Mouse (Mus musculus): Measurements from ENCODE around the gene Aspdh.
A peak's percentile ranks its signal among the peaks of the same experiment; 100 is the strongest.

The Aspdh gene

DNA sequence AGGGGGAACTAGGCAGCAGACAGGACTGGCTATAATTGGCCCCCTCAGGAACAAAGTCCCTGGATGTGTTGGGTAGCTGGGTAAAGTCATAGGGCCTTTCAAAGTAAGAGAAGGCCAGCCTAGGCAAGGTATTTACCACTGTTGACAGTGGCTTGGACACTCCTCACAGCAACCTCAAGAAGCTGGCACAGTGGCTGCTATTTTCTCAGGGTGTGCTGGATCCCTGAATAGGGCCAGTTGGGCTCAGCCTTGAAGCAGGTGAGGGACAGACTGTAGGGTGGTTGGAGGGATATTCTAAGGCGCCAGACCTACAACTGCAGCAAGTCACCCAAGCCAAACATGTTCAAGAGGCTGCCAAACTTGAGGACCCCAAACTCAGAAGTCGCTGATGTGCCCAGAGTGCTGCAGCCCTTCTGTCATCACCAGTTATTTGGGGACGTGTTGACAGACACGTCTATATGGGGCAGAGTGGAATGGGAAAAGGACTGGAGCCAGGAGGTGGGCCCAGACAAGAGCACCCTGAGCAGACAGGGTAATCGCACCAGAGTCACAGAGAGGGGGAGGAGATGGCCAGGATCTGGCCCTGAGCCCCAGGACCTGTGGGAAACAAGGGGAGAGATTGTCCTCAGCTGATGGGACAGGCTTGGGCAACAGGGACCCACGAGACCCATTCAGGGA, 6.8 kb downstream of the Aspdh start:
- no peak for DNase-seq (ENCODE audit: extremely low spot score)

DNA sequence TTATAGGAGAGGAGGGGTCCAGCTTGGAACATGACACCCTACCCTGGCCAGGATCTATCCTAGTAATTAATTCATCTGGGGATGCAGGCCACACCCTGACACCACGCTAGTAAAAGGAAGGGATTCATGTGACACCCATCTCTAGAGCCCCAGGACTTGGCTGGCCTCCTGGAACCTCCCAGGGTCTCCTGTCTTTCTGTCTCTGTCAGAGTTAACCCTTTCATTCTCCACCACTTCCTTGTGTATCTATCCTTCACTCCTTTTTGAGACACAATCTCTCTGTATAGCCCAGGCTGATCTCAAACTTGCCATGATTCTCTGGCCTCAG, 7.3 kb downstream of the Aspdh start:
- DNase-seq (ENCODE audit: extremely low spot score), result no peak

DNA sequence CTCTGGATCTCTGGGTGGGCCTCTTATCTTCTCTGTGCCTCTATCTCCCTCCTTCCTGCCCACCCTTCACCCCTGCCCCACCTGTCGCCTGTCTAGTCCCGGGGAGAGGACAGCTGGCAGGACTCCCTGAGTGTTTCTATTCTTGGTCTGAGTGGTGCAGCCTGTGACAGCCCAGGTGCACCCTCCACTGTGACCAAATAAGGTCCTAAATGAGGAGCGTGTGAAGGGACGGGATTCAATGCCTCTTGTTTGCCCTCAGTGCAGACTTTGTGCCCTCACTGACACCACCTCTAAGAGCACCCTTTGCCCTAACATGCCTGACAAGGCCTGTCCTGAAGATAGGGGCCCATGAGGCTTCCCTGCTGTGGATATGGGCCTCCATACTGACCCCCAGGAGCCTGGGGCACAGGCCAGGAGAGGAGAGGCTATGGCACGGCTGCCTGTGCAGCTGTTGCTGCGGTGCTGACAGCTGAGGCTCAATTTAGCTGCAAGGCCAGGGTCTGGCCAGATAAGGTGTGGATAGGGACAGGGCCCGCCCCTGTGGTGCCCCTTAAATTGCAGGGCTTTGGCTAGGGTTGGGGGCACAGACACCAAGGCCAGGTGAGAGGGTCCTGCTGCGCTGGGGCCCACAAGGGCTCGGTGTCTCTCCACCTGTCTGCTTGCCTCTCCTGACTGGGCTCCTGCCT, 7.9 kb downstream of the Aspdh start:
- DNase-seq (ENCODE audit: extremely low spot score), result no peak

DNA sequence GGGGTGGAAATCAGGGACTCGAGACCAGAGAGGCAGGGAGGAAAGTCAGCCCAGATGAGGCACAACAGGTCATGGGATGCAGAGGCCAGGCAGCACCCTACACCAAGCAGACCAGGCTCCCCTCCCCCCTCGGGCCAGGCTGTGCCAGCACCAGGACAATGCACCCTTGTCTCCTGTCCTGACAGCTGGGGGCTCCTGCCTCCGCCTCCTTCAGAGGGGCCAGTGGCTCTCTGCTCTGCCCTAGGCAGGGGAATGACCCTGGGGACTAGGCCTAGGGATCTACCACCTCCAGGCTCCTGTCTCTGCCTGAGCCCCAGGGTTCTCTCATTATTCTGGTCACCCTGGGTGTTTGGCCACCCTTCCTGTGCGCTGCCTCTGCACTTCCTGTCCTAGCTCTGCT, 9.2 kb downstream of the Aspdh start:
- no peak for DNase-seq (ENCODE audit: extremely low spot score)

DNA sequence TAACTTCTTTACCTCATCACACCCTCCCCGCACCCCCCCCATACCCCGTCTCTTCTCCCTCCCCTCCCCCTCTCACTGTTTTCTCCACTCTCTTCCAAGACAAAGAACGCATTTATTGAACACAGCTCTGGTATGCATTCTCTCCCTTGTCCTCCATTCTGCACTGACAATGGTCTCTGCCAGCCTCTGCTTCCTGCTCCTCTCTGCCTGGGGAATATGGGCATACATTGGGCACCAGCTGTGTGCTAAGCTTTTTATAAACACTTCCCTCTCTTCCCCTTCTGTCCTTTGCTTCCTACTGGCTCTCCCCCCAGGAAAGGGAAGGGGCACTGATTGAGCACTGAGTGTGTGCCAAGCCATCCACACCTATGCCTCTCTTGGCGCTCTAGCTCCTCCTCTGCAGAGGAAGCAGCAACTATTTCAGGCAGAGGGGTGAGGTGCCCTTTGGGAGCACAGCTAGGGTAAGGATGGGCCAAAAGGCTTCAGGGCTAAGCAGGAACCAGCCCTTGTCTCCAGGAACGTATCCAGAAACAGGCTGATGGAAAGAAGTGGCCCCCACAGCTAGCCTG, 9.9 kb downstream of the Aspdh start:
- DNase-seq (ENCODE audit: extremely low spot score), result no peak

DNA sequence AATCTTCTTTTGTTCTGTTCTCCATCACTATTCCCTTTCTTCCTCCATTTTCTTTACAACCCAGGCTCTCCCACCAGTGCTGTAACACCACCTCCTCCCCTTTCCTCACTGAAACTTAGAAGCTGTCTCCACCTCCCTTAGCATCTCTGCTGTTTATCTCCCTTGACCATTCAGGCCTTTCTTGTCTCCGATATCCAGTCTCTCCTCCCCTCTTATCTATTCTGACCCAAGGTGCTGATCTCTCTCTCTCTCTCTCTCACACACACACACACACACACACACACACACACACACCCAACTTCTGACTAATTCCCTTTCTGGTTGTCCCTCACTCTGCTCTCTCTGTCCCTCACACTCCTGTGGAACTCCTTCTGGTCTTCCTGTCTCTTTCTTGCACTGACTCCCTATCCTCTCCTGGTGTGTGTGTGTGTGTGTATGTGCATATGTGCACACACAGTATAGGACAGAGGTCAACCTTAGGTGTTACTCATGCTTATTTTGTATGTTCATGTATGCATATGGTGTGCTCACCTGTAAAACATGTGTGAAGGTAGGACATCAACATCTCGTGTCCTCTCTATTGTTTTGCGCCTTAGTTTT, 17.7 kb downstream of the Aspdh start:
- no peak for DNase-seq (ENCODE audit: extremely low spot score)

DNA sequence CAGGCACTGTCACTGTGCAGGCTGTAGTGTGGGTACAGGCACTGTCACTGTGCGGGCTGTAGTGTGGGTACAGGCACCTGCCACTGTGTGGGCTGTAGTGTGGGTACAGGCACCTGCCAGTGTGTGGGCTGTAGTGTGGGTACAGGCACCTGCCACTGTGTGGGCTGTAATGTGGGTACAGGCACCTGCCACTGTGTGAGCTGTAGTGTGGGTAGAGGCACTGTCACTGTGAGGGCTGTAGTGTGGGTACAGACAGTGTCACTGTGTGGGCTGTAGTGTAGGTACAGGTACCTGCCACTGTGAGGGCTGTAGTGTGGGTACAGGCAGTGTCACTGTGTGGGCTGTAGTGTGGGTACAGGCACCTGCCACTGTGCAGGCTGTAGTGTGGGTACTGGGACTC, 18.9 kb downstream of the Aspdh start:
- no peak for DNase-seq (ENCODE audit: extremely low spot score)

DNA sequence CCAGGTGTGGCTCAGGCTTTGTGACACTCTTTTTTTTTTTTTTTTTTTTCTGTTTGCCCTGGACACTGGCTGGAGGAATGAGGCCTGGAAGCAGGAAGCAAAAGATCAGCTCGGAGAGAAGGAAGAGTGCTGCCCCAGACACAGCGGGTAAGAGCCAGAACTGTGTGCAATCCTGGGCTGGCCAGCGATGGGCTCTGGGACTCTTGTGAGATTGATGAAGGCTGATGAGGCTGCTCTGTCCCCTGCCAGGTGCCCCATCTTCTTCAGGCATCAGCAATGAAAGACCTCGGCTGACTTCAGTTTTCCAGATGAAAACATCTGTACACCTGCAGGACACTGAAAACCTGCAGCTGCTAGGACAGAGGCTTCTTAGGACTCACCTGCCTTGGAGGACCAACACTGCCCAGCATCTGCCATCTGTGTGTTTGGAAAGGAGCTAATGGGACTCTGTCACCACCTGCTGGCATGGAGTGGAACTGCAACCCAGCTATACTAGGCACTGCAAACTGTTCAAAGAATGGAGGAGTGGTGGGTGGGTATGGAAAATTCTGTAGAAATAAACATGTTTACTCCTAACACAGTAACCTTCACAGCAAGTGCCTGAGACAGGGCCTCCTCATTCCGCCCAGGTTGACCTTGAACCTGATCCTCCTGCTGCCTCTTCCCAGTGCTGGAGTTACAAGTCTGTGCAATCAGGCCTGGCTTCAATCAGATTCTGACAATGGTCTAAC, 19.8 kb downstream of the Aspdh start:
- DNase-seq (ENCODE audit: extremely low spot score), result peak; percentile 77

DNA sequence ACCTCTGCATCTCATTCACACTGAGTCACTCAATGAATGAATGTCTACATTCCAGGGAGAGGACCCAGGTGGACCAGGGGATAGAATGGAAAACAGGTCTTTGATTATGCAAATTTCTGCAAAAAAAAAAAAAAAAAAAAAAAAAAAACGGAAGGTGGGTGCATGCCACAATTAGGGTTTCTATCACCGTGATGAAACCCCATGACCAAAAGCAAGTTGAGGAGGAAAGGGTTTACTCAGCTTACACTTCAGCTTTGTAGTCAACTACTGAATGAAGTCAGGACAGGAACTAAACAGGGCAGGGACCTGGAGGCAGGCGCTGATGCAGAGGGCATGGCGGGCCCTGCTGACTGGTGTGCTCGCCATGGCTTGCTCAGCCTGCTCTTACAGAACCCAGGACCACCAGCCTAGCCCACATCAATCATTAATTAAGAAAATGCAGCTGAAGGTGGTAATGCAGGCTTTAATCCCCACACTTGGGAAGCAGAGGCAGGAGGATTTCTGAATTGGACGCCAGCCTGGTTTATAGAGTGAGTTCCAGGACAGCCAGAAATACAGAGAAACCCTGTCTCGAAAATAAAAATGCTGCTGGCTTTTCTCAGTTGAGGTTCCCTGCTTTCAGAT, 20.5 kb downstream of the Aspdh start:
- no peak for DNase-seq (ENCODE audit: extremely low spot score)

DNA sequence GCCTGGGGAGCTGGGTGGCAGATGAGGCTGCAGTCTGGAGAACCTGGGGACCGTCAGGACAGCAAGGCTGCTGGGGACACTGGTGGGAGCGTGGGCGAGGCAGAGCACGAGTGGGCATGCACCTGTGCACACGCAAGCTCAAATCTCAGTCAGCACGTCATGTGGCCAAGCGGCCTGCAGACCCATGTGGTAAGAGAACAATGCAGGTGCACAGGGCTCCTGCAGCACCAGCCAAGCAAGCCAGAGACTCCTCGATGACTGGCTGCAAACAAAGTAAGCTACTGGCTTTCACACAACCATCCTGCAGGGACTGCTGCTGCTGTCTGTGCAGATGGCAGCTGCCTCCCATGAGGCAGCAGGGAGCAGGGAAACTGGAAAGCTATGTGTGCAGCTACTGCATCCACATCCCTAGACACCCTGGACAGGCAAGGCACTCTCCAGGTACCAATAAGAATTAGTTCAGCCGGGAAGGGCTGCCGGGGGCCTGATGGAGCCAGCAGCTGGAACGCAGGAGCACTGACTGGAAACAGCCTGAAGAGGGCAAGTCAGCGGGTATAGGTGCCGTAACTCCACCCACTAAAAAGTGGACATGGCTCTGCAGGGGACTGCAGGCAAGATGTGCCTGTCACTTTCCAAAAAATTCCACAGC, 21.9 kb downstream of the Aspdh start:
- DNase-seq (ENCODE audit: extremely low spot score), result no peak

DNA sequence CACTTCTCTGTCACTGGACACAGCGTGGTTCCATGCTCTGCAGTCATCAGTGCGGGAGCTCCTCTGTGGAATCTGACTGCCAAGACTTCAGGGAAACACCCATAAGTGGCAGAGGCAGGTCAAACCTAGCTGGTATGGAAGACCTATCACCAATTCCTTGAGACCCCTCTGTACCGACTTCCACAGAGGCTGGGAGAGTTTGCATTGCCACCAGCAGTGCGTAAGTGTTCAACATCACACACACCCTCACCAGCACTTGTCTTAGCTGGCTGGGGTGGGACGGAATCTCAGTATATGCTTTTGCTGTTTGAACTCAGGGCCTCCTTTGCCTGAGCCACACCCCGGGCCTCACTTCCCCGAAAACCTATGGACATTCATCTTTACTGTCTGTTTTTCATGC, 22.7 kb downstream of the Aspdh start:
- DNase-seq (ENCODE audit: extremely low spot score), result no peak

DNA sequence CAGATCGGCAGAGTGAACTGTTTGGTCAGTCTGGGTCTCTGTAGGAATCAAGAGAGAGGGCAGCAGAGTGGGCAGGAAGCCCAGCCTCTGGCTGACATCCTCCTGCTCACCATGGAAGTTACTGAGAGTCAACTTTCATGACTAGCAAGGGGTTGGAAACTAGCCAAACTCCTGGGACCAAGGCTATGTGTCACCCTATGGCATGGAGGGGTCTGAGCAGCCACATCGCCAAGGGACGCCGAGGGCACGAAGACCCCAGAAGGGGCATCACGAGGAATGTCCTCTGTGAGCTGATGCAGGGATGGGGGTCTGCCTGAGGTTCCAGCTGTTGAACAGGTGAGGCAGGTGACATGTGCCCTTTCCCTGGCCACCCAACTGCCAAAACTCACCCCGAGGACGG, 23.4 kb downstream of the Aspdh start:
- no peak for DNase-seq (ENCODE audit: extremely low spot score)

DNA sequence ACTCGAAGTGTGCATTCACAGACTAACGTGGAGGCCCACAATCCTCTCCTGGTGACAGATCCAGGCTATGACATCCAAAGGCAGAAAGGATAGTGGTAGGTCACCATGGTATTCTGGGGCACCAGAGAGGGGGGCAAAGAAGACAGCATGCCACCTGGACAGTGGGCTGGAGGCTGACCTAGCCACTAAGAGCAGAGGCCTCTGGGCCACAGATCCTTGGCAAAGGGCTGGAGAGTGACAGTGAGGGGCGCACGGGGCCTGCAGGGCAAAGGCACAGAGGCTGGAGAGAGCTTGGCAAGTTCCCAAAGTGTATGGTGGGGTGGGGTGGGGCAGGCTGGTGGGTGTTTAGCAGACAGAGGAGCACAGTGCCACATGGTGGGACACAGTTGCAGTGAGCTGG, 25.1 kb downstream of the Aspdh start:
- DNase-seq (ENCODE audit: extremely low spot score), result no peak

DNA sequence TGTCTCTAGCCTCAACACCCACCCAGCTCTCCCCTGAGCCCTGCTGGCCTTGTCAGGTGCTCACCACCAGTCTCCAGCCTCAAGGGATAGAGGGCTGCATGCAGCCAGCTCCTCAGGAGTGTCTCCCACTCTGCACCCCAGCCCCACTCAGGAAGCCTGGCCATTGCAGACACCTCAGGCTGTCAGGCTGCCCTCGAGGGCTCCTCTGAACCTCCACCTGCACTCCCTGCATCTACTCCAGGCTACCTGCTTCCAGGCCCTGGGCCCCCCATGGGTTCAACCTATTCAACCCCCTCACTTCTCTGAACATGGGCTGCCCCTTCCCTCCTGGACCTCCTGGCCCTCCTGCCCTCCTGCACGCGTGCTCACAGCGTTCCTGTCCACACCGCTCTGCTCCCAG, 26.2 kb downstream of the Aspdh start:
- no peak for DNase-seq (ENCODE audit: extremely low spot score)

DNA sequence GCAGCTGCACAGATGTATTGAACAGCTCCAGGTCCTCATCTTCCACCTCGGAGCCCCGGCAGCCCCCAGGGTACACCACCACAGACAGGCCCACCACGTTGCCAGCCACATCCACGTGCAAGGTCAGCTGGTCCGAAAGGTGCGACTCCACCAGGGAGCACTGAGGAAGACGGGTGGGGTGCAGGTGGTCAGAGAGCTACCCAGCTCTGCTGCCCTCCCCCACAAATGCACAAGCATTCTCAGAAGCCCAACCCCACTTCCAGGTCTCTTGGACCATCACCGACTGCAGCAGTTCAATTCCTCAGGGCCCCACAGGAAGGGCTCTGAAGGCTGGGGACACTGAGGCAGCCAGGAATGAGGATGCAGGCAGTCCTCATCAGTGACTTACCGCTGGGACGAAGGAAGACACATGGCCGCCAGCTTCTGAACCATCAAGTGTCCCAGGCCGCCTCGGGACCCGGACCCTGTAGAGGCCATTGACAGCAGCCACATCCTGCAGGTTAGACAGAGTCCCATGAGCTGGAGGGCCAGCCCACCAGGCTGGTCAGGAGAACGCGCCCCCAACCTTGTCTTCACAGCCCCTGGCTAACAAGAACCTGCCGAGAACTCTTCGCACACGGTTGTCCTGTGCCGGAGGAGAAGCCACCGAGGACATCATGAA, 27.1 kb downstream of the Aspdh start:
- no peak for DNase-seq (ENCODE audit: extremely low spot score)

DNA sequence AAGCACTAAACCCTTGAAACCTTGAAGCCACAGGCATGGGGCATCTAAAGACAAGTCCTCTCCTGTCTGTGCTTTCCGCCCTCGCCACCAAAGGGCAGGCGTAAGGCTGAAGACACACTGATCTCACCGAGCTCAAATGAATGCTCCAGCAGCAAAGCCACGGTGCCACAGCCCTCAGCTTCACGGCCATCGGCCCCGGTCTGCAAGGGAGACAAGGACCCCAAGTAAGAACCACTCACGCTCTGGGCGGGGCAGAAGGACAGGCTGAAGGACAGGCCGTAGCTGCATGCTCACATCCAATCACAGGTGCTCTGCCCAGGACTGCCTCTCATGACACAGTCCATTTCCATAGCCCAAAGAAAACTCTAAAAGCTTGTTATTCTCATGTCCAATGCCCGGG, 29.5 kb downstream of the Aspdh start:
- no peak for DNase-seq (ENCODE audit: extremely low spot score)

DNA sequence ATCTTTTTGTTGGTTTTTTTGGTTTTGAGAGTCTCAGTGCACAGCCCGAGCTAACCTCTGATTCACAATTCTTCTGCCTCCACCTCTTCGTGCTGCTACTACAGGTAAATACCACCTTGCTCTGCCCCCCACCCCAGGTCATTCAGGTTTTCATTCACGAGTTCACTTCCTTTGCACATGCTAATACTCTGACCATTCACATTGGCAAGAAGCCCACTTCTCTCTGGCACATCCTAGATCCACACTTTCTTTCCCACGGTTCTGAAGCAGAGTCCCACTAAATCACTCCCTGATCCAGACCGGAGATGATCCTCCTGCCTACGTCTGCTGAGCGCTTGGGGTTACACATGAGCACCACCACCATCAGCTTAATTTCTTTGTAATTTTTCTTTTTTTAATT, 29.9 kb downstream of the Aspdh start:
- no peak for DNase-seq (ENCODE audit: extremely low spot score)

DNA sequence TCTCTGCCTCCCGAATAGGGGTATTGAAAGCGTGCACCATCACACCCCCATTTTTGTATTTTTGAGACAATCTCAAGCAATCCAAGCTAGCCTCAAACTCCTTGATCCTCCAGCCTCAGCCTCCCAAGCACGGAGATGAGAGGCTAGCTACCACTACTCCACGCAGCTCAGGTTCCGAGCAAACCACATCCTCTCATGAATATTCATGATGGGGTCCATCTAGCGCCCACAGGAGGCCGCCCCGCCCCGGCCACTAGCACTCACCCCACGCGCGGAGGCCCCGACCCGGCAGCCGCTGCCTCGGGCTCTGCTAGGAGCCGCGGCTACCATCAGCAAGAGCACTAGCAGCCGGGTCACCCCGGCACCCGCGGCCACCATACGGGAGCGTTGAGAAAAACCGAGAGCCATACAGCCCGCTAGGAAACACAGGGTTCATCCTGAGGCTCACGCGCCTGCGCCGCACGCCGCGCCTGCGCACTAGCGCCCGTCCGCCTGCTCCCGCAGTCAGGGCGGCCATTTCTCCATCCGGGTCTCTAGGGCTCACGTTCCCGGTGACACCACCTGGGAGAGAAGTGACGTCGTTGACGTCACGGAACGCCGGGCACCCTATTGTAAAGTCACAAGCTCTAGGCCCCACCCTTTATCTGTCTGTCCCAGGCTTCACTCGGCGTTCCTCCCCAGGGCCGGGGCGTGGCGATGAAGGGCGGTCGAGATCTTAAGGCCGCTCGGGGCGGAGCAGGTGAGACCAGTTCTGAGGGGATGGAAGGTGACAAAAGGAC, 31.0 kb downstream of the Aspdh start, which contains the start of the genes Emc10 and Fam71e1:
Gene Emc10 (minus strand): TSS at position 538 of the 779 bp plus-strand sequence.
Gene Fam71e1 (plus strand): TSS at position 590 of the 779 bp plus-strand sequence.
- peak; percentile 99 for DNase-seq (ENCODE audit: extremely low spot score)

DNA sequence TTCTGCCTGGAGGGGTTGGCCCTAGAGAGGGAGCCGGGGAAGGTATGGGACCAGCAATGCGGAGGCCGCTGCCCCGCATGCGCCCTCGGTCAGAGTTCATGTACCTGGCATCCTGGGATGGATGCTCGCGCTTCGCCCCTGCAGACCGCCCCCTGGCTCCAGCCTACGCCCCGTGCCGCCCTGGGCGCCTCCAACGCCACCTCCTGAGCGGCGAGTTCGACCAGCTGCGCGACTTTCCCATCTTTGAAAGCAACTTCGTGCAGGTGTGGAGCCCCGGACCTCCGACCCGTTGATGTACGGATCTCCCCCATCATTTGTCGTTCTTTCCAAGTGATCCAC, 31.5 kb downstream of the Aspdh start:
- DNase-seq (ENCODE audit: extremely low spot score), result no peak

All from embryo, embryonic 9.5 days (tissue).